Mouse (Mus musculus): ENCODE data around the gene Gcdh.

Gcdh gene

DNA sequence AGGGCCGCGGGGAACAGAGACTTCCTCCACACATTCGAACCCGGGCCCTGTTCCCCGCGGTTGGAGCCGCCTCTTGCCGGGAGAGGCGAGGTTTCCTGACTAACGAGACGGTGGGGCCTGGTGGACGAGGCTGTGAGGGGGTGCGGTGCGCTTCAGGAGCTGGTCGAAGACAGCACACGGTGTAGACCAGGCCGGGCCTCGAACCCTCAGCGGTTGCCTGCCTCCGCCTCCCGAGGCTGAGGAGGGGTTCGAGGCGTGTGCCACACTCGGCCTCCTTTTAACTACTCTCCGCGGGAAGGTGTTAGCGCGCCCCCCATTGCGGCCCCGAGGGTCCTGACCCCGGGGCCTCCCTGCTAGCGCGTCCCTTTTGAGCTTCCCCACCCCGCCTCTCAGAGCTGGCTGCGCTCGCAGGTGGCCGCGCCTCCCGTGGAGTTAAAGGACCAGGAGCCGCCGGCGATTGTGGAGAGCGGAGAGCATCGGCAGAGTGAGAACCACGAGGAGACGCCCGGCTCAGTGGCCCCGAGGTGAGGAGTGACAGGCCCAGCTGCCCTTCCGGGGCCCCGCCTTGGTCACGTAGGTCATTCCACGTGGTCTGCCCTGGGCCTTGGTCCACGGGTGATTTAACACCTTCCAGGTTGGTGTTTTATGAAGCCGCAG lies 21.3 kb downstream of the Gcdh start:
- DNase-seq (ENCODE audit: low spot score): peak; percentile 45

DNA sequence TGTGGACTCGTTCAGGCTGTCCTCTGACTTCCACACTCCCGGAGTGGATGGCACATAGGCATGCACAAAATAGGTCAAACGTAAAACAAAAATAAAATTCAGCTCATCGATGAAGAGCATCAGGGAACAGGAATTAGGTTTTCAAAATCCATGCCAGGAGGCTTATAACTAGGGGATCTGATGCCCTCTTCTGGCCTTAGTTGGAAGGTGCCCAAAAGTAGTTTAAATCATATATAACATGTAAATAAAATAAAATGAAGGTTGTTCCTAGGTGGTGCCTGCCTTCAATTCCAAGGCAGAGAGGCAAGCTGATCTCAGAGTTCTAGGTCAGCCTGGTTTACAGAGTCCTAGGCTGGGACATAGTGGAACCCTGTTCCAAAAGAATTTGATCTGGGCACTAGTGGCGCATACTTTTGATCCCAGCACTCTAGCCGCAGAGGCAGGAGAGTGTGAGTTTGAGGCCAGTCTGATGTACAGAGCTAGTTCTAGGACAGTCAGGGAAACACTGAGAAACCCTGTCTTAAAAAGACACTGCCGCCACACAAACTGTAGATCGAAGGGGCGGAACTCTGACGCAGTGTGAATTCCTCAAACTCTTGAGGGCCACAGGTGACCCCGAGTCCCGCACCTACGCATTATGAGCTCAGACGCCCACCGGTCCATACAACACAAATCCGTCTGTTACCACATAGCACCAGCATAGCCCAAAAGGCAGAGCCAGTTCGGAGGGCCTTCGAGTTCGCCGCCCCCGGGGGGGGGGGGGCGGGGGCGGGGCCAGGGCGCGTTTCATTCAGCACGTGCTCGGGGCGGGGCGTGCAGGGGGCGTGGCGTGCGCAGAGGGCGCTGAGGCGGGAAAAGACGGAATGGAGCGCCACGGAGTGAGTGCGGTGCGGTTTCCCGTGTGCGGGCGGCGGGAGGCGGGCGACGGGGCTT lies 22.1 kb downstream of the Gcdh start, which contains the start of gene Syce2:
Gene Syce2, plus strand, starts transcription at position 736 of the 933 bp plus-strand sequence.
- DNase-seq (ENCODE audit: low spot score): peak; percentile 86

DNA sequence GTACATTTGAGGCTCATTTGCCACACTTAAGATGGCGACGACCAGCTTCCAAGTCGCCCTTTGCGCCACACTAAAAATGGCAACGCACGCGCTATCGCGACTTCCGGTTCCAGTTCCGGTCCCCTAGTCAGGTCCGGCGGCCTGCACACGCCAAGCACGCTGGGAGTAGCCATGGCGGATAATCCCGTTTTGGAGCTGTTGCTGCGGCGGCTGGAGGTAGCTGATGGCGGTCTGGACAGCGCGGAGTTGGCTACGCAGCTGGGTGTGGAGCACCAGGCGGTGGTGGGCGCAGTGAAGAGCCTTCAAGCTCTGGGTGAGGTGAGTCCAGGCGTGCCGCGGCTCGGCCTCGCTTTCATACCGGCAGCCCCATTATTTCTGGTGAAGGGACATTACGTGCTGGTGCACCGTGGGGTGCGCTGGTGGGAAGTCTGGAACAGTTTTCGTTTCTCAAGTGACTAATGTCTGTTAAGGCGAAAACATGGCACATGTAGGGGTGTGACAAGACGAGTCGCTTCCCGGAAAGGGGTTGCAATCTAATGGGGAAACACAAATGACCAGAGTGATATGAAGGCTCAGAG lies 36.8 kb downstream of the Gcdh start, which contains the start of gene Farsa:
Gene Farsa, plus strand, starts transcription at position 126 of the 578 bp plus-strand sequence.
- DNase-seq (ENCODE audit: low spot score): peak; percentile 90

DNA sequence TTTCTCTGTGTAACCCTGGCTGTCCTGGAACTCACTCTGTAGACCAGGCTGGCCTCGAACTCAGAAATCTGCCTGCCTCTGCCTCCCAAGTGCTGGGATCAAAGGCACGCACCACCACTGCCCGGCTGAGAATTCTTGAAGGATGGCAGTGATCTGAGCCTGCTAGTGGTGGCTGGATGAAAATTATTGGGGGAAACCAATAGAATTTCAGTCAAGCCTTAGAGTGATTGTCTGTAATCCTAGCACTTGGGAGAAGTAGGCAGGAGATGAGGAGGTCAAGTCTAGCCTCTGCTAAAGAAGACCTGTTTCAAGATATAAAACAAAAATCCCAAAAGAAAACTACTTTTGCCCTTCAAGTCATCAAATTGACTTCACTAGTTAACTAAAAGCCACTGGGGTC lies 37.3 kb downstream of the Gcdh start:
- DNase-seq (ENCODE audit: low spot score): no peak

DNA sequence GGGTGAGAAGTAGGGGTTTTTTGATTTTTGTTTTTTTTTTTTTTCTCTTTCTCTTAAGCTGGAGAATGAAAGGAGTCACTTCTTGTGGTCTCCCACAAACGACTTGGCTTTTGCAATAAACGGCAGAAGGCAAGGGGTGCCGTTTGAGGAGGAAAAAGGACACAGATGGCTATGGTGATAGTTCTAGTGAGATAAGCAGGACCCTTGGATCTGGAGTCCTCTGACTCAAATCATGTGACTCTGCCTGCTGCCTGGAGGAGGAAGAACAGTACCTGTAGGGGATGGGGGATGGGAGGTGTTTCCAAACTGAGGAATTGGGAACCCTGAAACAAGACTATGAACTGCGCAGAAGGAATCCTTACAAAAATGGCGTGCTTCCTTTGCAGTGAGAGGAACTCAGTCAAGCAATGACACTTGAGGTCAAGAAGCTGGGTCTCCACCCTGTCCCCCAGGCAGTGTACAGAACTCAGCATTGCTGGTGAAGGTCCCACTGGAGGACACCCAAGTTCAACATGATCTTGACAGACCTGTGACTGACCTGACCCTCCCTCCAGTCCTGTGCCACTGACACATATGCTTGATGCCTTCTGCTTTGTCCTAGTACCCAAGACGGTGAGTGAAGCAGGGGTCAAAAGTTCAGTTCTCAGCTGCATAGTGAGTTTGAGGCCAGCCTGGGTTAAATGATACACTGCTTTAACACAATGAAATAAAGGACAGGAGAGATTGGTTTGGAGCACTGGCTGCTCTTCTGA lies 45.9 kb downstream of the Gcdh start:
- peak; percentile 66 for DNase-seq (ENCODE audit: low spot score)

- peak; percentile 100 for DNase-seq (ENCODE audit: low spot score)
Observed at GRCm38 (mm10) chr8:84846722-84847572, 46.8 kb downstream of the Gcdh start, which contains the start of gene Calr. Gene Calr, minus strand, starts transcription at chr8:84846934.

GRCm38 (mm10) chr8:84846094-84846721 lies 47.5 kb downstream of the Gcdh start:
- DNase-seq (ENCODE audit: low spot score): no peak

GRCm38 (mm10) chr8:84845355-84846093 lies 48.2 kb downstream of the Gcdh start:
- no peak for DNase-seq (ENCODE audit: low spot score)

DNA sequence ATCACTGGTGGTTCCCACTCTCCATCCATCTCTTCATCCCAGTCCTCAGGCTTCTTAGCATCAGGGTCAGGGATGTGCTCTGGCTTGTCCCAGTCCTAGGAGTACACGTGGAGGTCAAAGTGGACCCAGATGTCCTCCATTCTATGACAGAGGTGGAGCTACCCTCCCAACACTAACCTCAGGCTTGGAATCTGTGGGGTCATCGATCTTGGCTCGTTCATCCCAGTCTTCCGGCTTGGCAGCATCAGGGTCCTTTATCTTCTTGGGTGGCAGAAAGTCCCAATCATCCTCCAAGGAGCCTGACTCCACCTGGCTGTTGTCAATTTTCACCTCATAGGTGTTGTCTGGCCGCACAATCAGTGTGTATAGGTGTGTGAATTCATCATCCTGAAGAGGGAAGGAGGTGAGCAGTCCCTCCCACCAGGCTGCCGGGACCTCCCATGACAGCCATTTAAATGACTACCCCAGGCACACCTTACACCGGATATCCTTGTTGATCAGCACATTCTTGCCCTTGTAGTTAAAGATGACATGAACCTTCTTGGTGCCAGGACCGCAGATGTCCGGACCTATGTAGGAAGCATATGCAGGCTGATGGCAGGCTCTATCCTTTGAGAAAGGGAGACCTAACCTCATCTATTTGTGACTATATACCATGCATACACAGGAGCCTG lies 49.2 kb downstream of the Gcdh start:
- DNase-seq (ENCODE audit: low spot score): no peak

DNA sequence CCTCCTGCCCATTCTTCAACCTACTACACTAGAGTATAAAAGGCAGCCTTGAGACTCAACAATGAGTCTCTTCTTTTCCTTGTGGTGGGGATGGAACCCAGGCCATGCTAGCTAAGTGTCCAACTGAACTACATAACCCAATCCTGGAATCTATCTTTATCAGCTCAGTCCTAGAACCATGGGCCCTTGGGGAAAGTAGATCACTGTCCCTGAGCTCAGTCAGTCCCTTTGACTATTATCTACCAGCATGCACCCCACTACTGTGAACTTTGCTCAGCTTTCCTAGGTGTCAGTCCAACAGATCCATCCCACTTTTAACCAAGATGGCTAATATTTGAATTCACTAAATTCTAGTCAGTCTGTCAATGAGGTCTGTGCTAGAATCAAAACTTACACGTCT lies 52.2 kb downstream of the Gcdh start:
- DNase-seq (ENCODE audit: low spot score): no peak

DNA sequence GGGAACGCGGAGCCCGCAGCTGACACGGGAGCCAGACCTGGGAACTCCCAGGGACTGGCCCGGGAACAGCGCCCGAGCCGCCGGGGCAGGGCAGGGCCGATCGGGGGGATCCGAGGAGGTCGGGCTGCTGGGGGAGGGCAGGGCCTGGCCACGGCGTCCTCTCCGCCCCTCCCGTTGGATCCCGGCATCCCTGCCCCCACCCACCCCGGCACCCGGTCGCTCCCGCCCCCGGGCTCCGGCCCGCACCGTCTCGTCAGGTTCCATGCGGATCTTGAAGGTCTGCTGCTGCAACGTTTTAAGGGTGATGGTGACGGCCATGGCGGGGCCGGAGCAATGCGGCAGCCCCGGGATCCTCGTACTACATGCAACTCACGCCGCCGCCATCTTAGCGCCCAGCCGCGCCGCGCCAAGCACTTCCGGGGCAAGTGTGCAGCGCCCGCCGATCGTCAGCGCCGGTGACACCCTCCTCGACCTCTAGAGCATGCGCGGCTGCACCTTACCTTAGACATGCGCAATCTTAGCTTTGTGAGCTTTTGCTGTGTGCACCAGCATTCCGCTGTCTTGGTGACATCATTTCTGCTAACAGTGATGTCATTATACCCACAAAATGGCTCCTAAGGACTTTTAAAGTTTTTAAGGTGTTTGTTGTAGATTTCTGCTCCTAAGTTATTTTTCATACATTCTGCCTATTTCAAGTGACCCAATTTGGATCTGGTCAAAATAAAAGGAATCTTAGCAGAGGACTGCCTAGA lies 53.3 kb downstream of the Gcdh start, which contains the start of gene Rad23a:
Gene Rad23a, minus strand, starts transcription at position 418 of the 752 bp plus-strand sequence.
- DNase-seq (ENCODE audit: low spot score): peak; percentile 94

DNA sequence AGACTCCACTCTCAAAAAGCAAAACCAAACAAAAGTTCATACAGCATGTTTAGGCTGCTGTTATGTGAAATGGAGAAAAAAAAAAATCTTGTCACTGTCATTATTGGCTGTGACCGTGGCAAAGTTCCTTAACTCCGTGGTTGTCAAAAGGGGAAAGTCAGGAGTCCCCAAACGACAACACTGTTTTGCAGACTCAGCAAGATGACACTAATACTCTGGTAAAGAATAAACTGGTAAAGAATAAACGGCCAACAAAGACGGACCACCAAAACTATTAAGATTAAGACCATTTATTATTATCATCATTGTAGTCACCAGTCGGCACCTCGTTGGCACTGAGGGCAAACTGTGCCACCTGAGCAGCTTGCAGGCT lies 53.9 kb downstream of the Gcdh start:
- DNase-seq (ENCODE audit: low spot score): no peak

GRCm38 (mm10) chr8:84839411-84839810 lies 54.3 kb downstream of the Gcdh start:
- DNase-seq (ENCODE audit: low spot score): no peak

DNA sequence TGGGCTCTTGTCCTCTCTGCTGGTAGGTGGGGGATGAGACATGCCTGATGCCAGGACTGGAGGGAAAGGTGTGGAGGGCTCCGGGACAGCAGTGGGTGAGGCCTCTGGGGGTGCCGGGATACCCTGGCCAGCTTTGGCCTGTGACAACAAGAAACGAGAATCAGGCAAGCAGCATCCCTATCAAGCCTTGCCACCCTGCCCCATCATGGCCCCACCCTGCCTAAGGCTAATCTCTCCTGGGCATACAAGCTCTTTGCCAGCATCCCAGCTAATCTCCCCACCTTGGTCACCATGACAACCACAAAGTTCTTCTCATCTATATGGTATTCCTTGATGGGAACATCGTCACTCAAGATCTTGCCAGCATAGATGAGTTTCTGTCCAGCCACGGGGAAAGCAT lies 55.2 kb downstream of the Gcdh start:
- DNase-seq (ENCODE audit: low spot score): no peak

DNA sequence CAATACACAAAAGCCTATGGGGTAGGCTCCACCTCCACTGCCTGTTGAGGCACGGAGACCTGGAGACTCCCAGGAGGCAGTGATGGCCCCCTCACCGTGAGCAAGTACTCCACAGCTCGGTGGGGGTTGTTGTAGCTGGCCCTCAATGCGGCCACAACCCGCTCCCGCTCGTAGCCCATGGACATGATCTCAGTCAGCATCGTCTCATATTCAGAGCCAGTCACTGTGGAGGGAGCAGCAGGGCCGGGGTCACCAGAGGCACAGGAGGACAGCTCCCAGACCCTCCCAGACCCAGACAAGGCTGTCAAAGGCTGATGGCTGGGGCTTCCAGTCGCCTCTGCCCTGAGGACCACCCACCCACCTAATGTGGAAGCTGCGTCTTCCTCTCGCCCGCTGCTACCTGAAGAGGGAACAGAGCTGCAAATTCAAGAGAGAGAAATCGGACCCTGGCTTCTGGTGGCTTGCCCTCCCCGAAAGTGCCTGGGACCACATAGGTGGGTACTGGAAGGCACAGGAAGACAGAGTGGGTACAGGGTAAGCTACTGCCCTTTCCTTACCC lies 55.7 kb downstream of the Gcdh start:
- DNase-seq (ENCODE audit: low spot score): no peak

DNA sequence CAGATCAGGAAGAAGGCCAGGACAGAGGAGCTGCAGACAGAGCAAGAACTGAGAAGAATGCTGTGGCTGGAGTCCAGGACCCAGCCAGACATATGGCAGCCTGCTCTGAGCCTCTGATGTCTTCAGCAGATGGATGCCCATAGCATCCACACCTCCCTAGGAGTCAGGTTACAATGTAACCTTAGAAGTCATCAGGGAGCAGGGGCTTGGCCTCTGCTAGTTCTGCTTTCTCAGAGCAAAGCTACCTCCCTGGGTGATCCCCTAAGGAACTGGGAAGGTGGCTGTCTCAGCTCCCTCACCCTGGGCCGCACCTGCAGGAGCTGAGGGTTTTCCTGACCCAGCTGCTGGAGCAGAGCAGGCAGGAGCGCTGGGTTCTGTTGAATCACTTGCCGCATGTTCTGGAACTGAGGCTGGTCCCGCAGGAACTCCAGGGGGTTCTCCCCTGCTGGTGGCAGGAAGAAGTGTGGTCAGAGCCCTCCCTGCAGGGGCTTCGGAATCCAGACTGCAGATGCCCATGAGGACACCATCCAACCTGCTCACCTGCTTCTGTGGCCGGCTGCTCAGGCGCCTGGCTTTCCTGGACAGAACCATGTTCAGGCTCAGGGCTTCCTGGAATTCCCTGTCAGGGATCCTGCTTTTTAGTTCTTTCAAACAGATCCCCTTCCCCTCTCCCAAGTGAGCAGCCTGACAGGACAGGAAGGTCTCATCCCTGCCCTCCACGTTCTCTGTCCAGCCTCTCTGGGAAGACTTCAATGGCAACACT lies 56.4 kb downstream of the Gcdh start:
- no peak for DNase-seq (ENCODE audit: low spot score)

All from yolk sac, embryonic 10.5 days (tissue).